Mouse (Mus musculus) forebrain, embryonic 13.5 days (tissue): ENCODE data around the gene Zfp846. TPM values are rescaled to one million over a fixed set of nuclear protein-coding genes. Genes with fewer than 3 reads are reported as not detected.
"Not testable (repeated sequence)": the region's sequence is repeated elsewhere in the genome, so short reads cannot be mapped to it uniquely, and the experiment has no call there.

Source experiments
- ATAC-seq: fragments of 200-750 bp; cut with Nextera tagmentation; 2 replicates; pipeline ENCODE4 v1.8.0; 2017
- H3K27ac ChIP-seq: fragments of 300-500 bp; sonication (generic); 2 replicates; pipeline ENCODE4 v1.5.1; 2015; ENCODE audit warnings: inconsistent platforms, mild to moderate bottlenecking, moderate library complexity
- H3K27me3 ChIP-seq: fragments of 300-500 bp; sonication (generic); 2 replicates; pipeline ENCODE4 v1.6.1; 2015; ENCODE audit warnings: mild to moderate bottlenecking, inconsistent platforms
- H3K36me3 ChIP-seq: fragments of 300-500 bp; sonication (generic); 2 replicates; pipeline ENCODE4 v1.6.1; 2015; ENCODE audit warnings: mild to moderate bottlenecking, inconsistent platforms; ENCODE audit not compliant: poor library complexity, severe bottlenecking
- H3K4me1 ChIP-seq: fragments of 300-500 bp; sonication (generic); 2 replicates; pipeline ENCODE4 v1.6.1; 2015; ENCODE audit warnings: inconsistent platforms
- H3K4me2 ChIP-seq: fragments of 300-500 bp; sonication (generic); 2 replicates; pipeline ENCODE4 v1.6.1; 2015; ENCODE audit warnings: inconsistent platforms, mild to moderate bottlenecking, moderate library complexity
- H3K4me3 ChIP-seq: fragments of 300-500 bp; sonication (generic); 2 replicates; pipeline ENCODE4 v1.5.1; 2015; ENCODE audit warnings: mild to moderate bottlenecking, inconsistent platforms
- H3K9ac ChIP-seq: fragments of 300-500 bp; sonication (generic); 2 replicates; pipeline ENCODE4 v1.6.1; 2015; ENCODE audit warnings: mild to moderate bottlenecking, inconsistent platforms
- H3K9me3 ChIP-seq: fragments of 300-500 bp; sonication (generic); replicated peaks from 2 replicates; pipeline ENCODE4 v1.6.1; 2016; ENCODE audit warnings: inconsistent platforms
- WGBS: fragments of 180-500 bp; shearing (Covaris S2); methylation state at CpG from one replicate; pipeline ENCODE4 v1.1.7; 2015; 5-methylcytosine and 5-hydroxymethylcytosine counted together
- polyA plus RNA-seq: library from polyadenylated mRNA; unstranded; fragments of >200 nt; fragmentation: Nextera tagmentation; extraction: Ambion mirVana; gene quantifications from 2 replicates; pipeline ENCODE4 v1.2.1, GENCODE M21; 2015

Zfp846 gene
- polyA plus RNA-seq, 1 experiment from 2014 or later, result 37.1 TPM

- ATAC-seq, result no peak
- H3K4me3 ChIP-seq, result no peak overlapping the region
- H3K27ac ChIP-seq, result no peak overlapping the region
- no peaks in the 10 kb centered on the region for H3K4me1 ChIP-seq
- H3K36me3 ChIP-seq, result no peaks in the 10 kb centered on the region
- no peaks in the 10 kb centered on the region for H3K9me3 ChIP-seq
- no peak overlapping the region for H3K9ac ChIP-seq
- WGBS, result 84% methylated on average over 2 of the region's 2 CpGs
- no peak overlapping the region for H3K4me2 ChIP-seq
- peaks cover 29% of the 10 kb centered on the region for H3K27me3 ChIP-seq
Measured at GRCm38 (mm10) chr9:20576591-20576990, 4.5 kb upstream of the Zfp846 start.

DNA sequence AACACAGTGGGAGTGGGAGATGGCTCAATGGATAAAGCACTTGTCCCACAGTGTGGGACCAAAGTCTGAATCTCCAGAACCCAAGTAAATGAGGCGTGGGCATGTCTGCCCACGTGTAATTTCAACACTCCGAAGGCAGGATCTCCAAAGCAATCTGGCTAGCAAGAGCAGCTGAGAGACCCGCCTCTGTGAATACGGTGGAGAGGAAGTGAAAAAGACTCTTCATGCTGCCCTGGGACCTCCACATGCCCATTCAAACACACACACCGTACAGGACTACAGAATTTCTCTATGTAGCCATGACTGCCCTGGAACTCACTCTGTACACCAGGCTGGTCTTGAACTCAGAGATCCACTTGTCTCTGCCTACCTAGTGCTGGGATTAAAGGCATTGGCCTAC lies 20.2 kb downstream of the Zfp846 start:
- Histone ChIP-seq H3K9ac (no peak overlapping the region), H3K27ac (no peak overlapping the region), H3K4me2 (no peak overlapping the region), H3K4me1 (peaks cover 3% of the 10 kb centered on the region), H3K27me3 (no peaks in the 10 kb centered on the region), H3K36me3 (peaks cover 18% of the 10 kb centered on the region), H3K4me3 (no peak overlapping the region), H3K9me3 (no peaks in the 10 kb centered on the region)
- ATAC-seq, result no peak
- WGBS, result 79% methylated on average over 6 of the region's 6 CpGs

DNA sequence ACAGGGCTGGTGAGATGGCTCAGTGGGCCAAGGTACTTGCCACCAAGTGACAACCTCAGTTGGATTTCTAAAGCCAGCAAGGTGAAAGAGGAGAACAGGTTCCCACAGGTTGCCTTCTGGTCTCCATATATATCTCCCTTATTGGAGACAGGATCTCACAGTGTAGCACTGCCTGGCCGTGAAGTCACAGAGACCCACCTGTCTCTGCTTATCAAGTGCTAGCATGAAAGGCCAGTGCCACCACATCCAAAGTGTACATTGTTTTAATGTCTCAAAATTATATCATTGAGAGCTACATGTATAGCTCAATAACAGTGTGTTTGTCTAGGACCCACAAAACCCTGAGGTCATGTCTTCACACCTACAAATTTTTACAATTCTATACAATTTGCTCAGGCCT lies 25.2 kb downstream of the Zfp846 start:
- 93% methylated on average over 1 of the region's 1 CpGs for WGBS
- H3K27me3 ChIP-seq, result no peaks in the 10 kb centered on the region
- H3K9ac ChIP-seq, result no peak overlapping the region
- no peak overlapping the region for H3K27ac ChIP-seq
- H3K4me2 ChIP-seq, result peak overlapping the region; percentile 72
- peak overlapping the region; percentile 71; the same call in 1 of the 2 replicates for H3K4me3 ChIP-seq
- peaks cover 10% of the 10 kb centered on the region for H3K36me3 ChIP-seq
- peaks cover 4% of the 10 kb centered on the region for H3K9me3 ChIP-seq
- H3K4me1 ChIP-seq, result peaks cover 14% of the 10 kb centered on the region
- no peak for ATAC-seq

DNA sequence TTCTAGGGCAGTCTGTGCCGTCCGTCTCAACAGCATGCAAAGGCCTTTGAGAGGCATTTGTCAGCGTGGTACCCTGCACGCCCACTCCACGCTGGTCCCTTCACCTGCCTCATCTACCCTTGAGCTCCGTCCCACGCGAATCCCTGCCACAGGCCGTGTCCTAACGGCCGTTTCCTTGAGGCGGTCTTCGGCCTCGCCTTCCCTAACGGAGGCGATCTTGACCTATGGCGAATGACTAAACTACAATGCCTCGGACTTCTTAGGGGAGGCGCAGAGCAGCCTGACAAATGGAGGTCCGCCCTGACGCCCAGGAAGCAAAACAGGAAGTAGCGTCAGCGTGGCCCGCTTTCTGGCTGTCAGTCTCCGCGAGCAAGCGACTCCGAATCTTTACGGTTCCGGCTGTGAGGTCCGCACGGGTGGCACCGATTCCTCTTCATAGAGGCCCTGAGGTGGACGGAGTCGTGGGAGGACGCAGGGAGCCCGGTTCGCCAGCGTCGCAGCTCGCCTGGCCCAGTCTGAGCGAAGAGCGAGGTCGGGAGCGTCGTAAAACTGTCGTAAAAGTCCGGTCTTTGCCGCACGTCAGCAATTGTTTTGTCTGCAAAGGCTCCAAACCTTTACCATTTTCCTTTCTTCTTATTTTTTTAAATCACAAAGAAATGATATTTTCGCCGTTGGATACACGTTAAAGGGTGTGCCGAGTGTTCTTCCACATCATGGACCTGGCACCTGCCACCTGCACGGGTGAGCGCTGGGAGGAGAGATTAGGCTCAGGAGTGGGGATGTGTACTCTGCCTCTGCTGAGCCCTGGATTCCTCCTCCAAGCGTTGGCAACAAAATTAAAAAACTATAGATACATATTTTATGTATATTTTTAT lies 26.2 kb downstream of the Zfp846 start:
- Histone ChIP-seq H3K4me2 (peak overlapping the region; percentile 72), H3K27me3 (no peaks in the 10 kb centered on the region), H3K27ac (peak overlapping the region; percentile 96), H3K9ac (peak overlapping the region; percentile 86), H3K36me3 (peaks cover 6% of the 10 kb centered on the region), H3K4me1 (peaks cover 14% of the 10 kb centered on the region), H3K4me3 (peak overlapping the region; percentile 71), H3K9me3 (peaks cover 4% of the 10 kb centered on the region)
- ATAC-seq, result peak; percentile 92
- under 1% methylated on average over 57 of the region's 57 CpGs for WGBS

DNA sequence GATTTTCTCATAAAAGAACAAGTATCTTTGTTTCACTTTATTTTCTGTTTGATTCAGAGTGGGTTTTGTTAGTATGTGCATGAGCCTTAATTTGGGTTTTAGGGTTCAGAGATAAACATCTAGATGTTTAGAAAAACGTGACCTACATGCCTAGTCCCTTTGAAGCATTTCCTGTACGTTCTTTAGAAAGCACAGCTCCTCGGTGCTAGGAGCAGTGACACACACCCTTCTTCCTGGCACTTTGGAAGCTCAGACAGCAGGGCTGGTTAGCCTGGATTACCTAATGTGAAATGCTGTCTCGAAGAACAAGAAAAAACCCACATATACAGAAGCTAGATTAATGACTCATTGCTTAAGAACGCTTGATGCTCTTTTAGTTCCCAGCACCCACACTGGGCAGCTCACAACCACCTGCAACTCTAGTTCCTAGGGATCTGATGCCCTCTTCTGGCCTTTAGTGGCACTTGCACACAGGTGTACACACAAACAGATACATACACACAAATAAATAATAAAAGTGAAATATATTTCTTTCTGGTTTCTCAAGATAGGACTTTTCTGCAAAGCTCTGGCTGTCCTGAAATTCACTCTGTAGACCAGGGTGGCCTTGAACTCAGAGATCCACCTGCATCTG lies 28.9 kb downstream of the Zfp846 start:
- Histone ChIP-seq H3K4me3 (no peak overlapping the region), H3K4me2 (no peak overlapping the region), H3K27ac (no peak overlapping the region), H3K4me1 (peaks cover 14% of the 10 kb centered on the region), H3K36me3 (peaks cover 6% of the 10 kb centered on the region), H3K9ac (no peak overlapping the region), H3K27me3 (no peaks in the 10 kb centered on the region), H3K9me3 (peaks cover 4% of the 10 kb centered on the region)
- 92% methylated on average over 5 of the region's 5 CpGs for WGBS
- ATAC-seq, result no peak

DNA sequence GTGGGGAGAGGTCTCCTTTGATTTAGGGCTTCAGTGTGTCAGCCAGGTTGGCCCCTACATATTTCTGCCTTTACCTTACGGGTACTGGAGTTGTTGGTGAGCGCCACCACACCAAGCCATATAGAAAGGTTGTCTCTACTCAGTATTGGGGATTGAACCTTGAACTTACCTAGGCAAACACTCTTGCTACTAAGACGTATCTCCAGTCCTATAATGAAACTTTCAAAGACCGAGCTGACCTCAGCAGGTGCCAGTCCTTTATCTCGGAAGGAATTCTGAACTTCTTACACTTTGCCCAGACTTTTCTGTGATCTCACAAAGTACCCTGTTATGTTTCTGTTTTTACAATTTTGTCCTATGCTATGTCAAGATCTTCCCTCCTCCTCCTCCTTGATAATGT lies 30.9 kb downstream of the Zfp846 start:
- H3K4me2 ChIP-seq, result no peak overlapping the region
- ATAC-seq, result no peak
- H3K4me3 ChIP-seq, result no peak overlapping the region
- 81% methylated on average over 5 of the region's 5 CpGs for WGBS
- no peaks in the 10 kb centered on the region for H3K27me3 ChIP-seq
- H3K27ac ChIP-seq, result no peak overlapping the region
- peaks cover 6% of the 10 kb centered on the region for H3K36me3 ChIP-seq
- H3K9me3 ChIP-seq, result peaks cover 4% of the 10 kb centered on the region
- no peak overlapping the region for H3K9ac ChIP-seq
- H3K4me1 ChIP-seq, result 0 out of 2 replicates have a peak, but pooled peaks cover 5% of the 10 kb centered on the region

DNA sequence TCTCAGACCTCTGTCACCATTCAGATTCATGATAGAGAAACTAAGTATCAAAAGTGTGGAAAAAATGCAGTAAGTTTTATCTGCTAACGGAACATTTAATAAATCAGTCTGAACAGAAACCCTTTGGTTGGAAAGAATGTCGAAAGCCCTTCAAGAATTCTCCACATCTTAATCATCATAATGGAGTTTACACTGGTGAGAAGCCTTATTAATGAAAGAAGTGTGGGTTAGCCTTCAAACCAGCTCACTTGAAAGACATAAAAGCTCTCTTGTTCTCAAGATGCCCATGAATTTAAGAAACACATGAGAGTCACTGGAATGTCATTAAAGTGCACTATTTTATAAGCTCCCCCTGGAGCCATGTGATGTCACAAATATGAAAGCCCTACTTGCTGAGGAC lies 35.6 kb downstream of the Zfp846 start:
- H3K27me3 ChIP-seq, result no peaks in the 10 kb centered on the region

GRCm38 (mm10) chr9:20631332-20631731 lies 50.2 kb downstream of the Zfp846 start:
- H3K4me3 ChIP-seq, result no peak overlapping the region
- no peaks in the 10 kb centered on the region for H3K4me1 ChIP-seq
- H3K27ac ChIP-seq, result no peak overlapping the region
- ATAC-seq, result no peak
- H3K27me3 ChIP-seq, result no peaks in the 10 kb centered on the region
- no peaks in the 10 kb centered on the region for H3K9me3 ChIP-seq
- no peak overlapping the region for H3K9ac ChIP-seq
- peaks cover 4% of the 10 kb centered on the region; the same call in 1 of the 2 replicates for H3K36me3 ChIP-seq
- no peak overlapping the region for H3K4me2 ChIP-seq
- WGBS, result 99% methylated on average over 2 of the region's 2 CpGs

More for the DNA sequence above, 35.6 kb downstream of the Zfp846 start:
- H3K36me3 ChIP-seq, result no peaks in the 10 kb centered on the region
- no peak overlapping the region for H3K4me2 ChIP-seq
- no peak for ATAC-seq
- H3K4me3 ChIP-seq, result no peak overlapping the region
- no peaks in the 10 kb centered on the region for H3K4me1 ChIP-seq
- WGBS, result 92% methylated on average over 2 of the region's 2 CpGs
- no peak overlapping the region for H3K9ac ChIP-seq
- no peak overlapping the region for H3K27ac ChIP-seq
- H3K9me3 ChIP-seq, result no peaks in the 10 kb centered on the region

- H3K4me3 ChIP-seq, H3K4me1 ChIP-seq, H3K27ac ChIP-seq, H3K4me2 ChIP-seq, H3K27me3 ChIP-seq, ATAC-seq, H3K9ac ChIP-seq, H3K9me3 ChIP-seq: not testable (repeated sequence)
- peaks cover 25% of the 10 kb centered on the region for H3K36me3 ChIP-seq
- WGBS, result 91% methylated on average over 8 of the region's 8 CpGs
Measured at GRCm38 (mm10) chr9:20635676-20636075, 54.6 kb downstream of the Zfp846 start.

DNA sequence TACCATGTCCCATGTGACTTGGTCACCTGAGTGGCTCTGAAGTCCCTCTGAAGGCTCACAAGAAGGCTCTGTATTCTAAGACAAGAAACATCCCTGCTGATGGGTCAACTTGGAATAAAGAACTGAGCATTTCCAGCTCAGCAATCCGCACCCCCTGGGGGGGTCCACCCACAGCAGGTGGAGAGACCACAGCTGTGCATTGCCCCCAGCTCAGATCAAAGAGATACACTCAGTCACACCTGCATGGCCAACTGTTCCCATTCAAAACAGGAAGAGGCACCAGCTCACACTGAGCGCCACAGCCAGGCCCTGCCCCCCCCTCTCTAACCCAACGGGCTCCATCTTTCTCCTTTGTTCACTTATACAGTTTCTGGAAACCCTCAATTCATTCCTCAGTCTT lies 55.2 kb downstream of the Zfp846 start:
- no peak overlapping the region for H3K4me2 ChIP-seq
- peak; percentile 6; the same call in 1 of the 2 replicates for ATAC-seq
- H3K27me3 ChIP-seq, result no peaks in the 10 kb centered on the region
- peaks cover 25% of the 10 kb centered on the region for H3K36me3 ChIP-seq
- no peak overlapping the region for H3K4me3 ChIP-seq
- H3K27ac ChIP-seq, result no peak overlapping the region
- 80% methylated on average over 3 of the region's 3 CpGs for WGBS
- no peaks in the 10 kb centered on the region for H3K9me3 ChIP-seq
- H3K9ac ChIP-seq, result no peak overlapping the region
- peaks cover 7% of the 10 kb centered on the region for H3K4me1 ChIP-seq

- no peak overlapping the region for H3K27ac ChIP-seq
- H3K9me3 ChIP-seq, result no peaks in the 10 kb centered on the region
- no peak overlapping the region for H3K9ac ChIP-seq
- H3K27me3 ChIP-seq, result no peaks in the 10 kb centered on the region
- no peak for ATAC-seq
- H3K4me2 ChIP-seq, result no peak overlapping the region
- no peak overlapping the region for H3K4me3 ChIP-seq
- H3K4me1 ChIP-seq, result peaks cover 13% of the 10 kb centered on the region
- 86% methylated on average over 2 of the region's 2 CpGs for WGBS
- H3K36me3 ChIP-seq, result peaks cover 25% of the 10 kb centered on the region
Measured at GRCm38 (mm10) chr9:20636790-20637189, 55.7 kb downstream of the Zfp846 start.

DNA sequence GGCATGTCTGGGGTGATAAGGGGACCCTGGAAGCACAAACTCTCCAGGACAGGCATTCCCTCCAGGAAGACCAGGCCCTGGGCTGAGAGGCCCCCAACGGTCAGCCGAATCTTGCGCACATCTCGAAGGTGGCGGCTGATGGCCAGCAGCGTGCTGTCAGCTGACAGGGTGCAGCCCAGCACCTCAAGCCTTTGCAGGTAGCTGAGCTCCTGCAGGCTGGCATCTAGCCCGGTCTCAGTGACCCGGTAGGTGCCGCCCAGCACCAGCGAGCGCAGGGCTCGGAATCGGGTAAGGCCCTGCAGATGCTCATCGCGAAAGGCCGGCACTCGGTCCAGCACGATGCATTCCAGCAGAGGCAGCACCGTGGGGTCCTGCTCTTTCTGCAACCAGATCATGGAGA lies 57.5 kb downstream of the Zfp846 start:
- Histone ChIP-seq H3K4me2 (no peak overlapping the region), H3K36me3 (peaks cover 25% of the 10 kb centered on the region)

More for the DNA sequence above, 57.5 kb downstream of the Zfp846 start:
- WGBS, result 98% methylated on average over 19 of the region's 19 CpGs
- H3K4me1 ChIP-seq, result peaks cover 24% of the 10 kb centered on the region
- no peak overlapping the region for H3K4me3 ChIP-seq
- no peak overlapping the region for H3K9ac ChIP-seq
- no peaks in the 10 kb centered on the region for H3K9me3 ChIP-seq
- no peaks in the 10 kb centered on the region for H3K27me3 ChIP-seq
- no peak overlapping the region for H3K27ac ChIP-seq
- ATAC-seq, result no peak
